In genomic region chr11:70465824-70466223, GRCm38 (mm10) we compare ENCODE assay signal across 9 mouse cellular contexts. TPM values are rescaled to one million over a fixed set of nuclear protein-coding genes. Genes with fewer than 3 reads are reported as not detected.
A peak's percentile ranks its signal among the peaks of the same experiment; 100 is the strongest.
DNase-seq lines count a peak whose midpoint lies in the region; ATAC-seq lines count a peak whose summit lies in the region.
"Had no signal": no experiment of that assay in that cellular context is flagged by ENCODE, and none has a peak within 500 bp of the region (broad histone marks: within the 10 kb centered on the region; RNA-seq: fewer than 3 reads in every experiment).

No protein-coding gene starts in this region.

- DNase-seq in kidney, adult 18-20 months, result peak; percentile 54
- DNase-seq in kidney, adult 11 months, result no peak
- peak; percentile 13 for DNase-seq in hindbrain, embryonic 10.5 days (ENCODE audit: low spot score)
- DNase-seq in layer of hippocampus, adult 8-10 months (ENCODE audit: low spot score in 2 of 2), result no peak
- no peak for DNase-seq in urinary bladder, postnatal 10 days (ENCODE audit: low spot score)

- peaks cover 7% of the 10 kb centered on the region; the same call in 1 of the 2 replicates for H3K4me1 ChIP-seq in embryonic facial prominence, embryonic 12.5 days
- H3K4me1 ChIP-seq in hindbrain, embryonic 10.5 days (replicated peaks), result peaks cover 10% of the 10 kb centered on the region
- H3K4me1 ChIP-seq in limb, embryonic 13.5 days, result peaks cover 14% of the 10 kb centered on the region
- H3K4me1 ChIP-seq in neural tube, embryonic 12.5 days, result peaks cover 12% of the 10 kb centered on the region

- no peak overlapping the region for H3K9ac ChIP-seq in embryonic facial prominence, embryonic 12.5 days
- peak overlapping the region; percentile 63 for H3K9ac ChIP-seq in limb, embryonic 13.5 days
- H3K9ac ChIP-seq in neural tube, embryonic 12.5 days, result 0 out of 2 replicates have a peak overlapping the region, but pooled peaks have one; percentile 29

- no peaks in the 10 kb centered on the region for H3K9me3 ChIP-seq in embryonic facial prominence, embryonic 12.5 days
- H3K9me3 ChIP-seq in hindbrain, embryonic 10.5 days, result peaks cover 2% of the 10 kb centered on the region; the same call in 1 of the 2 replicates
- no peaks in the 10 kb centered on the region for H3K9me3 ChIP-seq in limb, embryonic 13.5 days
- 0 out of 2 replicates have a peak, but pooled peaks cover 3% of the 10 kb centered on the region for H3K9me3 ChIP-seq in neural tube, embryonic 12.5 days

- no peak overlapping the region for H3K27ac ChIP-seq in embryonic facial prominence, embryonic 12.5 days
- H3K27ac ChIP-seq in hindbrain, embryonic 10.5 days, result peak overlapping the region; percentile 50; the same call in 1 of the 2 replicates
- H3K27ac ChIP-seq in limb, embryonic 13.5 days, result no peak overlapping the region; the same call in 1 of the 2 replicates
- no peak overlapping the region for H3K27ac ChIP-seq in neural tube, embryonic 12.5 days

- 4% methylated on average over 23 of the region's 23 CpGs for WGBS in embryonic facial prominence, embryonic 12.5 days
- 18% methylated on average over 23 of the region's 23 CpGs for WGBS in hindbrain, embryonic 10.5 days
- WGBS in limb, embryonic 13.5 days, result 8% methylated on average over 23 of the region's 23 CpGs
- 18% methylated on average over 23 of the region's 23 CpGs for WGBS in neural tube, embryonic 12.5 days

- ATAC-seq in embryonic facial prominence, embryonic 12.5 days (ENCODE audit: insufficient number of reproducible peaks, insufficient read depth, low FRiP score, low TSS enrichment), result no peak
- no peak for ATAC-seq in limb, embryonic 13.5 days (ENCODE audit: low FRiP score, low read depth)
- no peak for ATAC-seq in neural tube, embryonic 12.5 days (ENCODE audit: low FRiP score, low read depth)
- ATAC-seq: Patski had no signal

- peak overlapping the region; percentile 46 for H3K4me2 ChIP-seq in embryonic facial prominence, embryonic 12.5 days (replicated peaks)
- H3K4me2 ChIP-seq in limb, embryonic 13.5 days (replicated peaks), result peak overlapping the region; percentile 65
- peak overlapping the region; percentile 47 for H3K4me2 ChIP-seq in neural tube, embryonic 12.5 days (replicated peaks)

- no peaks in the 10 kb centered on the region for H3K36me3 ChIP-seq in embryonic facial prominence, embryonic 12.5 days
- H3K36me3 ChIP-seq in hindbrain, embryonic 10.5 days, result no peaks in the 10 kb centered on the region
- H3K36me3 ChIP-seq in limb, embryonic 13.5 days, result no peaks in the 10 kb centered on the region
- no peaks in the 10 kb centered on the region for H3K36me3 ChIP-seq in neural tube, embryonic 12.5 days

- H3K27me3 ChIP-seq in embryonic facial prominence, embryonic 12.5 days, result peaks cover 50% of the 10 kb centered on the region
- H3K27me3 ChIP-seq in hindbrain, embryonic 10.5 days (ENCODE audit: insufficient read depth, poor library complexity, severe bottlenecking), result peaks cover 65% of the 10 kb centered on the region
- H3K27me3 ChIP-seq in limb, embryonic 13.5 days, result peaks cover 72% of the 10 kb centered on the region
- peaks cover 45% of the 10 kb centered on the region for H3K27me3 ChIP-seq in neural tube, embryonic 12.5 days (replicated peaks)
- H3K27me3 ChIP-seq: Patski had no signal

- peak overlapping the region; percentile 29 for H3K4me3 ChIP-seq in embryonic facial prominence, embryonic 12.5 days
- H3K4me3 ChIP-seq in hindbrain, embryonic 10.5 days, result peak overlapping the region; percentile 36
- H3K4me3 ChIP-seq in limb, embryonic 13.5 days, result peak overlapping the region; percentile 37
- peak overlapping the region; percentile 9; the same call in 1 of the 2 replicates for H3K4me3 ChIP-seq in neural tube, embryonic 12.5 days

RNA-seq across cellular contexts. Expression of gene Cxcl16, which starts 6.0 kb away (rescaled TPM):
- 1.4 and 2.2 TPM in 2 replicates for polyA plus RNA-seq in embryonic facial prominence, embryonic 12.5 days (2016; fragmentation: Nextera tagmentation; extraction: Ambion mirVana)
- 0.31 and 0.41 TPM in 2 replicates for polyA plus RNA-seq in hindbrain, embryonic 10.5 days (2016; fragmentation: Nextera tagmentation; extraction: Ambion mirVana)
- 2.7 and 3.9 TPM in 2 replicates for polyA plus RNA-seq in limb, embryonic 13.5 days (2015; fragmentation: Nextera tagmentation; extraction: Ambion mirVana)
- polyA plus RNA-seq in neural tube, embryonic 12.5 days (2016; fragmentation: Nextera tagmentation; extraction: Ambion mirVana), result 3.5 and 3.9 TPM in 2 replicates
- total RNA-seq in layer of hippocampus, adult 8-10 months (2022), result 1 to 10 TPM; 1.4 to 6.7 (median 3.5) TPM

RNA-seq across cellular contexts. Expression of gene Zmynd15, which starts 6.6 kb away (rescaled TPM):
- 0.27 and 0.46 TPM in 2 replicates for polyA plus RNA-seq in embryonic facial prominence, embryonic 12.5 days (2016; fragmentation: Nextera tagmentation; extraction: Ambion mirVana)
- 0.25 and 0.30 TPM in 2 replicates for polyA plus RNA-seq in hindbrain, embryonic 10.5 days (2016; fragmentation: Nextera tagmentation; extraction: Ambion mirVana)
- polyA plus RNA-seq in limb, embryonic 13.5 days (2015; fragmentation: Nextera tagmentation; extraction: Ambion mirVana), result 0.62 and 0.75 TPM in 2 replicates
- polyA plus RNA-seq in neural tube, embryonic 12.5 days (2016; fragmentation: Nextera tagmentation; extraction: Ambion mirVana), result 0.34 and 0.63 TPM in 2 replicates
- total RNA-seq in layer of hippocampus, adult 8-10 months (2022), result 1 to 10 TPM in 2 of 4 experiments, under 1 TPM in 2; 0.45 to 2.0 (median 1.1) TPM

RNA-seq across cellular contexts. Expression of gene Med11, which starts 14.1 kb away (rescaled TPM):
- 41.4 and 44.5 TPM in 2 replicates for polyA plus RNA-seq in embryonic facial prominence, embryonic 12.5 days (2016; fragmentation: Nextera tagmentation; extraction: Ambion mirVana)
- polyA plus RNA-seq in hindbrain, embryonic 10.5 days (2016; fragmentation: Nextera tagmentation; extraction: Ambion mirVana), result 48.3 and 49.2 TPM in 2 replicates
- 42.4 and 45.9 TPM in 2 replicates for polyA plus RNA-seq in limb, embryonic 13.5 days (2015; fragmentation: Nextera tagmentation; extraction: Ambion mirVana)
- 35.8 and 38.8 TPM in 2 replicates for polyA plus RNA-seq in neural tube, embryonic 12.5 days (2016; fragmentation: Nextera tagmentation; extraction: Ambion mirVana)
- total RNA-seq in layer of hippocampus, adult 8-10 months (2022), result 10 to 100 TPM; 10.6 to 16.9 (median 15.2) TPM

RNA-seq across cellular contexts. Expression of gene Arrb2, which starts 33.4 kb away (rescaled TPM):
- 21.7 and 23.7 TPM in 2 replicates for polyA plus RNA-seq in embryonic facial prominence, embryonic 12.5 days (2016; fragmentation: Nextera tagmentation; extraction: Ambion mirVana)
- polyA plus RNA-seq in hindbrain, embryonic 10.5 days (2016; fragmentation: Nextera tagmentation; extraction: Ambion mirVana), result 31.1 and 32.7 TPM in 2 replicates
- 22.8 and 24.1 TPM in 2 replicates for polyA plus RNA-seq in limb, embryonic 13.5 days (2015; fragmentation: Nextera tagmentation; extraction: Ambion mirVana)
- 36.0 and 36.4 TPM in 2 replicates for polyA plus RNA-seq in neural tube, embryonic 12.5 days (2016; fragmentation: Nextera tagmentation; extraction: Ambion mirVana)
- 100 to 1,000 TPM in 2 of 4 experiments, 10 to 100 TPM in 2; 97.4 to 116 (median 101) TPM for total RNA-seq in layer of hippocampus, adult 8-10 months (2022)

RNA-seq across cellular contexts. Expression of gene Tm4sf5, which starts 39.2 kb away (rescaled TPM):
- 0.32 TPM in 1 of 2 replicates, not detected in the other for polyA plus RNA-seq in embryonic facial prominence, embryonic 12.5 days (2016; fragmentation: Nextera tagmentation; extraction: Ambion mirVana)
- polyA plus RNA-seq in hindbrain, embryonic 10.5 days (2016; fragmentation: Nextera tagmentation; extraction: Ambion mirVana), result 0.52 TPM in 1 of 2 replicates, not detected in the other
- polyA plus RNA-seq in limb, embryonic 13.5 days (2015; fragmentation: Nextera tagmentation; extraction: Ambion mirVana), result 0.29 and 0.74 TPM in 2 replicates
- not detected in 2 replicates for polyA plus RNA-seq in neural tube, embryonic 12.5 days (2016; fragmentation: Nextera tagmentation; extraction: Ambion mirVana)
- total RNA-seq in layer of hippocampus, adult 8-10 months (2022), result not detected

Comparison
In these comparisons a context has a peak if more than half of its experiments do, and no peak if none do; other contexts are left out.
1. DNase-seq: peak in kidney, adult 18-20 months (single experiment) and hindbrain, embryonic 10.5 days (single experiment); none in kidney, adult 11 months (single experiment), layer of hippocampus, adult 8-10 months (0 of 2) and urinary bladder, postnatal 10 days (single experiment).
2. Peak in every context shown above with its lines, with median percentiles within 50 percentile points of each other: H3K4me2 ChIP-seq and H3K4me3 ChIP-seq.